Mouse (Mus musculus) testis, adult 2 months (tissue): ENCODE results near the gene Pdlim7. TPM values are rescaled to one million over a fixed set of nuclear protein-coding genes. Genes with fewer than 3 reads are reported as not detected.

Experiments
- H3K27ac ChIP-seq: fragments of 200-500 bp; 2 replicates; pipeline ENCODE4 v1.5.1; 2012; ENCODE audit warnings: low read depth, low read length; ENCODE audit not compliant: control insufficient read depth, insufficient read depth
- H3K27me3 ChIP-seq: fragments of 200-500 bp; 2 replicates; pipeline ENCODE4 v1.6.1; 2012; ENCODE audit warnings: mild to moderate bottlenecking, low read length, moderate library complexity; ENCODE audit not compliant: control insufficient read depth, insufficient read depth
- H3K36me3 ChIP-seq: fragments of 200-500 bp; 2 replicates; pipeline ENCODE4 v1.6.1; 2012; ENCODE audit warnings: mild to moderate bottlenecking, low read length; ENCODE audit not compliant: control insufficient read depth, insufficient read depth
- H3K4me1 ChIP-seq: fragments of 200-500 bp; 2 replicates; pipeline ENCODE4 v1.6.1; 2012; ENCODE audit warnings: low read length; ENCODE audit not compliant: control insufficient read depth, insufficient read depth
- H3K4me3 ChIP-seq: fragments of 200-500 bp; 2 replicates; pipeline ENCODE4 v1.5.1; 2012; ENCODE audit warnings: low read depth, mild to moderate bottlenecking, low read length, moderate library complexity, mixed read lengths; ENCODE audit not compliant: control insufficient read depth
- CTCF ChIP-seq: fragments of 200-500 bp; IDR thresholded peaks from 2 replicates; pipeline ENCODE4 v1.5.1; 2012; ENCODE audit warnings: low read depth, mild to moderate bottlenecking, inconsistent platforms, low read length, moderate library complexity; ENCODE audit not compliant: control insufficient read depth, insufficient read depth, insufficient replicate concordance
- POLR2A ChIP-seq: fragments of 200-500 bp; IDR thresholded peaks from 2 replicates; pipeline ENCODE4 v1.6.1; 2012; ENCODE audit warnings: low read depth, mild to moderate bottlenecking, inconsistent platforms, low read length, moderate library complexity; ENCODE audit not compliant: control insufficient read depth
- polyA plus RNA-seq: library from polyadenylated mRNA; depleted of rRNA; stranded (reverse); fragments of >200 nt; gene quantifications from 2 replicates; pipeline ENCODE4 v1.2.3, GENCODE M21; 2012

Pdlim7 gene
- polyA plus RNA-seq, 1 experiment = 7.6 TPM

GRCm38 (mm10) chr13:55527212-55527611 is 13.7 kb upstream of the Pdlim7 start:
- H3K27ac ChIP-seq = no peak overlapping the region
- no peak overlapping the region for H3K4me3 ChIP-seq
- TF ChIP-seq CTCF (no peak), POLR2A (no peak)
- H3K4me1 ChIP-seq = peaks cover 15% of the 10 kb centered on the region
- no peaks in the 10 kb centered on the region for H3K27me3 ChIP-seq
- peaks cover 2% of the 10 kb centered on the region for H3K36me3 ChIP-seq

GRCm38 (mm10) chr13:55525733-55526553 is 12.5 kb upstream of the Pdlim7 start:
- Histone ChIP-seq H3K4me3 (no peak overlapping the region), H3K36me3 (no peaks in the 10 kb centered on the region; the same call in 1 of the 2 replicates), H3K4me1 (peaks cover 15% of the 10 kb centered on the region), H3K27me3 (no peaks in the 10 kb centered on the region), H3K27ac (no peak overlapping the region)
- TF ChIP-seq CTCF (no peak), POLR2A (no peak)

- H3K27ac ChIP-seq = no peak overlapping the region
- peaks cover 15% of the 10 kb centered on the region for H3K4me1 ChIP-seq
- TF ChIP-seq CTCF (no peak), POLR2A (no peak)
- no peaks in the 10 kb centered on the region for H3K36me3 ChIP-seq
- peak overlapping the region; percentile 6; the same call in 1 of the 2 replicates for H3K4me3 ChIP-seq
- H3K27me3 ChIP-seq = no peaks in the 10 kb centered on the region
Observed at GRCm38 (mm10) chr13:55523951-55524600, 10.6 kb upstream of the Pdlim7 start.

GRCm38 (mm10) chr13:55523278-55523677 is 9.8 kb upstream of the Pdlim7 start:
- no peaks in the 10 kb centered on the region for H3K27me3 ChIP-seq
- H3K4me3 ChIP-seq = no peak overlapping the region
- no peak overlapping the region for H3K27ac ChIP-seq
- TF ChIP-seq POLR2A (no peak), CTCF (no peak)
- no peaks in the 10 kb centered on the region for H3K36me3 ChIP-seq
- H3K4me1 ChIP-seq = peaks cover 15% of the 10 kb centered on the region

- TF ChIP-seq CTCF = no peak
- TF ChIP-seq POLR2A = no peak
- Histone ChIP-seq H3K27me3 (no peaks in the 10 kb centered on the region), H3K4me3 (no peak overlapping the region), H3K27ac (no peak overlapping the region), H3K36me3 (no peaks in the 10 kb centered on the region), H3K4me1 (peaks cover 15% of the 10 kb centered on the region)
Observed at GRCm38 (mm10) chr13:55522730-55523129, 9.3 kb upstream of the Pdlim7 start.

GRCm38 (mm10) chr13:55519606-55520005 is 6.1 kb upstream of the Pdlim7 start:
- Histone ChIP-seq H3K4me1 (peaks cover 15% of the 10 kb centered on the region), H3K36me3 (no peaks in the 10 kb centered on the region), H3K27ac (no peak overlapping the region), H3K4me3 (no peak overlapping the region), H3K27me3 (no peaks in the 10 kb centered on the region)
- no peak for TF ChIP-seq CTCF
- no peak for TF ChIP-seq POLR2A

- H3K36me3 ChIP-seq = no peaks in the 10 kb centered on the region
- H3K4me3 ChIP-seq = no peak overlapping the region
- no peak overlapping the region for H3K27ac ChIP-seq
- peaks cover 17% of the 10 kb centered on the region for H3K4me1 ChIP-seq
- H3K27me3 ChIP-seq = no peaks in the 10 kb centered on the region
- peak; percentile 89; the same call in 1 of the 2 replicates for TF ChIP-seq CTCF
- no peak for TF ChIP-seq POLR2A
Observed at GRCm38 (mm10) chr13:55516955-55517354, 3.5 kb upstream of the Pdlim7 start.

GRCm38 (mm10) chr13:55513828-55514227 is 352 bp upstream of the Pdlim7 start:
- Histone ChIP-seq H3K4me3 (no peak overlapping the region), H3K36me3 (no peaks in the 10 kb centered on the region), H3K27ac (no peak overlapping the region), H3K27me3 (no peaks in the 10 kb centered on the region), H3K4me1 (peaks cover 27% of the 10 kb centered on the region)
- no peak for TF ChIP-seq POLR2A
- no peak for TF ChIP-seq CTCF
